Mouse (Mus musculus) cerebellum, adult 9-11 months (tissue): ENCODE data around the gene Ntng1.

Experiments
- DNase-seq: peaks from one replicate; pipeline ENCODE4 v3.0.0; 2022

Ntng1 gene

GRCm38 (mm10) chr3:109917926-109918694, 225.7 kb downstream of the Ntng1 start:
- no peak for DNase-seq

GRCm38 (mm10) chr3:109917077-109917476, 226.7 kb downstream of the Ntng1 start:
- DNase-seq, result no peak

- no peak for DNase-seq
Measured at GRCm38 (mm10) chr3:109914226-109914625, 229.6 kb downstream of the Ntng1 start.

GRCm38 (mm10) chr3:109890600-109890999, 253.2 kb downstream of the Ntng1 start:
- DNase-seq, result no peak

- DNase-seq, result no peak
Measured at GRCm38 (mm10) chr3:109885672-109886071, 258.1 kb downstream of the Ntng1 start.

- no peak for DNase-seq
Measured at GRCm38 (mm10) chr3:109879061-109879460, 264.8 kb downstream of the Ntng1 start.

GRCm38 (mm10) chr3:109871986-109872385, 271.8 kb downstream of the Ntng1 start:
- DNase-seq, result no peak

GRCm38 (mm10) chr3:109858276-109858675, 285.5 kb downstream of the Ntng1 start:
- DNase-seq, result peak; percentile 98

- DNase-seq, result no peak
Measured at GRCm38 (mm10) chr3:109854449-109855155, 289.2 kb downstream of the Ntng1 start.

- no peak for DNase-seq
Measured at GRCm38 (mm10) chr3:109846660-109847059, 297.2 kb downstream of the Ntng1 start.

- peak; percentile 10 for DNase-seq
Measured at GRCm38 (mm10) chr3:109825806-109826205, 318.0 kb downstream of the Ntng1 start.

GRCm38 (mm10) chr3:109822803-109823474, 320.9 kb downstream of the Ntng1 start:
- no peak for DNase-seq

- no peak for DNase-seq
Measured at GRCm38 (mm10) chr3:109818821-109819685, 324.8 kb downstream of the Ntng1 start.

GRCm38 (mm10) chr3:109809065-109809464, 334.7 kb downstream of the Ntng1 start:
- no peak for DNase-seq

GRCm38 (mm10) chr3:109807211-109807934, 336.4 kb downstream of the Ntng1 start:
- DNase-seq, result no peak

- no peak for DNase-seq
Measured at GRCm38 (mm10) chr3:109804145-109804544, 339.7 kb downstream of the Ntng1 start.

GRCm38 (mm10) chr3:109803616-109804015, 340.2 kb downstream of the Ntng1 start:
- no peak for DNase-seq

GRCm38 (mm10) chr3:109797354-109797753, 346.5 kb downstream of the Ntng1 start:
- DNase-seq, result no peak

- DNase-seq, result no peak
Measured at GRCm38 (mm10) chr3:109783231-109783630, 360.6 kb downstream of the Ntng1 start.

GRCm38 (mm10) chr3:109782289-109782951, 361.4 kb downstream of the Ntng1 start:
- DNase-seq, result peak; percentile 49

- DNase-seq, result no peak
Measured at GRCm38 (mm10) chr3:109781917-109782288, 361.9 kb downstream of the Ntng1 start.
